17 mouse cellular contexts compared by ENCODE assay signal in genomic region chr3:68974639-68975532, GRCm38 (mm10). TPM values are rescaled to one million over a fixed set of nuclear protein-coding genes. Genes with fewer than 3 reads are reported as not detected.
DNase-seq lines count a peak whose midpoint lies in the region; ATAC-seq and TF ChIP-seq lines count a peak whose summit lies in the region.
"Had no signal": no experiment of that assay in that cellular context is flagged by ENCODE, and none has a peak within 500 bp of the region (broad histone marks: within the 10 kb centered on the region; RNA-seq: fewer than 3 reads in every experiment).

No protein-coding gene starts in this region.

- H3K36me3 ChIP-seq in spleen, adult 2 months (ENCODE audit: control insufficient read depth, insufficient read depth, low read length) = no peaks in the 10 kb centered on the region
- peaks cover 7% of the 10 kb centered on the region; the same call in 1 of the 2 replicates for H3K36me3 ChIP-seq in hindbrain, embryonic 13.5 days
- H3K36me3 ChIP-seq: neural tube, embryonic 15.5 days had no signal

- no peak overlapping the region for H3K4me2 ChIP-seq in hindbrain, embryonic 13.5 days
- H3K4me2 ChIP-seq: limb, embryonic 12.5 days; midbrain, embryonic 11.5 days; neural tube, embryonic 15.5 days had no signal

- ATAC-seq in hindbrain, embryonic 13.5 days (ENCODE audit: low FRiP score) = no peak

- no peak for TF ChIP-seq POLR2A in spleen, adult 2 months (IDR thresholded peaks at IDR 0.05; ENCODE audit: low read depth, low read length)

- peak overlapping the region; percentile 78 for H3K27ac ChIP-seq in spleen, adult 2 months (ENCODE audit: insufficient read depth, low read length)
- H3K27ac ChIP-seq in hindbrain, embryonic 13.5 days = no peak overlapping the region
- H3K27ac ChIP-seq: heart, adult 2 months; neural tube, embryonic 15.5 days had no signal

- 56% methylated on average over 8 of the region's 8 CpGs for WGBS in spleen, adult 2 months
- WGBS in hindbrain, embryonic 13.5 days = 92% methylated on average over 8 of the region's 8 CpGs

- no peaks in the 10 kb centered on the region for H3K9me3 ChIP-seq in hindbrain, embryonic 13.5 days
- H3K9me3 ChIP-seq: forebrain, embryonic 10.5 days; limb, embryonic 12.5 days; neural tube, embryonic 15.5 days had no signal

- H3K4me3 ChIP-seq in spleen, adult 2 months (ENCODE audit: extremely low read depth, insufficient read depth, insufficient read length) = no peak overlapping the region
- H3K4me3 ChIP-seq in hindbrain, embryonic 13.5 days = no peak overlapping the region
- H3K4me3 ChIP-seq: forebrain, embryonic 10.5 days; gastrocnemius, adult 2 months; heart, adult 2 months; limb, embryonic 12.5 days; neural tube, embryonic 15.5 days had no signal

- H3K4me1 ChIP-seq in spleen, adult 2 months (ENCODE audit: control insufficient read depth, insufficient read depth, insufficient read length) = peaks cover 11% of the 10 kb centered on the region
- H3K4me1 ChIP-seq in hindbrain, embryonic 13.5 days (replicated peaks) = no peaks in the 10 kb centered on the region
- H3K4me1 ChIP-seq: neural tube, embryonic 15.5 days had no signal

- H3K27me3 ChIP-seq in spleen, adult 2 months (ENCODE audit: control insufficient read depth, insufficient read depth, low read length) = no peaks in the 10 kb centered on the region
- no peaks in the 10 kb centered on the region for H3K27me3 ChIP-seq in hindbrain, embryonic 13.5 days
- H3K27me3 ChIP-seq: limb, embryonic 12.5 days; neural tube, embryonic 15.5 days had no signal

- no peak overlapping the region for H3K9ac ChIP-seq in hindbrain, embryonic 13.5 days
- H3K9ac ChIP-seq: limb, embryonic 12.5 days; neural tube, embryonic 15.5 days had no signal

- no peak for DNase-seq in spleen, adult 2 months (ENCODE audit: low read depth in 1 of 2, low spot score in 2 of 2)
- no peak for DNase-seq in spleen, postnatal 4 days (ENCODE audit: low spot score in 2 of 2)
- DNase-seq in induced T-regulatory cell, adult 2 months (ENCODE audit: low read depth) = peak; percentile 74
- DNase-seq in naive thymus-derived CD4-positive, alpha-beta T cell, adult 2 months (ENCODE audit: low read depth) = peak; percentile 65
- no peak for DNase-seq in kidney, postnatal 10 days
- DNase-seq in frontal cortex, postnatal 10 days (ENCODE audit: low spot score in 2 of 2) = no peak
- DNase-seq: cerebellum, adult 11 months; gastrocnemius, adult 2 months; heart, adult 2 months; heart, postnatal 36 days; kidney, adult 9 months; spleen, adult 18-20 months had no signal

- no peak for TF ChIP-seq CTCF in spleen, adult 2 months (IDR thresholded peaks at IDR 0.05; ENCODE audit: extremely low read depth, insufficient read depth, insufficient read length, insufficient replicate concordance)

RNA-seq across cellular contexts. Expression of gene Ift80, which starts 29.5 kb away (rescaled TPM):
- polyA plus RNA-seq in spleen, adult 2 months (2012; rRNA removed) = 2.6 and 3.1 TPM in 2 replicates
- polyA plus RNA-seq in hindbrain, embryonic 13.5 days (2015; fragmentation: Nextera tagmentation; extraction: Ambion mirVana) = 9.0 and 9.8 TPM in 2 replicates

RNA-seq across cellular contexts. Expression of gene Smc4, which starts 29.7 kb away (rescaled TPM):
- 10.8 and 15.6 TPM in 2 replicates for polyA plus RNA-seq in spleen, adult 2 months (2012; rRNA removed)
- 54.3 and 59.8 TPM in 2 replicates for polyA plus RNA-seq in hindbrain, embryonic 13.5 days (2015; fragmentation: Nextera tagmentation; extraction: Ambion mirVana)

Comparison
In these comparisons a context has a peak if more than half of its experiments do, and no peak if none do; other contexts are left out.
1. DNase-seq: peak in induced T-regulatory cell, adult 2 months (single experiment) and naive thymus-derived CD4-positive, alpha-beta T cell, adult 2 months (single experiment); none in spleen, adult 2 months (0 of 2), spleen, postnatal 4 days (0 of 2), kidney, postnatal 10 days (single experiment) and frontal cortex, postnatal 10 days (0 of 2).